Mouse (Mus musculus) heart, postnatal 4 days (tissue): Measurements from ENCODE around the gene Gucy2g. TPM values are rescaled to one million over a fixed set of nuclear protein-coding genes. Genes with fewer than 3 reads are reported as not detected.

Experiments
- DNase-seq: peaks from one replicate; pipeline ENCODE4 v3.0.0; 2021
- total RNA-seq, 2 experiments: library from RNA; stranded (reverse); gene quantifications; 2 replicates each; pipeline ENCODE4 v1.2.3; 2021

The Gucy2g gene
- total RNA-seq: not detected

DNA sequence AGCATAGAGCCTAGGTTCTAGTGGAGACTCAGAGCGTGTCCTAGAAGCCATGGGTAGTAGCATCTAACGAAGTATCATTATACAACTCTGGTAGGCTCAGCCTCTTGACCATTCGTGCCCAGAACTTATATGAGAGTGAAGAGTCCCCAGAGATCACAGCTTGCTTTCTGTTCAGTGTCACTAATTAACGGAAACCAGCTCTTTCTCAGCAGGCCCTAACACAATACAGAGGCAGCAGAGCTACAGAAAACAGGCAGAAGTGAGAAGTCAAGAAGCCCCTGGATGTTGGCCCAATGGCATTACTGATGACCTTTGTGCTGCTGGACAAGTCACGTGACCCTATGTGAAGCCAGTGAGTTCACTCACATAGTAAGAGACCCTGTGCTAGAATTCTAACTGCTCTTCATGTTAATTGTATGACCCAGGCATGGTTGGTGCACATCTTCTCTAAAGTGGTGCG lies at the start of gene Gucy2g:
Gucy2g (minus strand) TSS at position 51 of the 460 bp plus-strand sequence.
- DNase-seq: no peak

DNA sequence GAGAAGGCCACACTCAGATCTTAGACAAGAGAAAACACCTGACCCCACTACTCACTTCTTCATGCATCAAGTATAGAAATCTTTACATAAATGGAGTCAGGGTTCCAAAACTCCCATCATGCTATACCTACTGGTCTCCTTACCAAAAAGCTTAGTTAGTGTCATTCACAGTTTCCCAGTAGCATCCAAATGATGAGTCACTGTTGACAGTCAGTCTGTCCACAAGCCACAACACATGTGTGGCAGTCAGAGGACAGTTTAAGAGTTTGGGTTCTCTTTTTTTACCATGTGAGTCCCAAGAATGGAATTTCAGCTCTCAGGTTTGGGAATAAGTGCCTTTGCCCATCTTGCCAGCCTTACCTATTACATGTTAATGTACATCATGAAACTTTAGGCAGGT lies 47.9 kb upstream of the Gucy2g start:
- no peak for DNase-seq

DNA sequence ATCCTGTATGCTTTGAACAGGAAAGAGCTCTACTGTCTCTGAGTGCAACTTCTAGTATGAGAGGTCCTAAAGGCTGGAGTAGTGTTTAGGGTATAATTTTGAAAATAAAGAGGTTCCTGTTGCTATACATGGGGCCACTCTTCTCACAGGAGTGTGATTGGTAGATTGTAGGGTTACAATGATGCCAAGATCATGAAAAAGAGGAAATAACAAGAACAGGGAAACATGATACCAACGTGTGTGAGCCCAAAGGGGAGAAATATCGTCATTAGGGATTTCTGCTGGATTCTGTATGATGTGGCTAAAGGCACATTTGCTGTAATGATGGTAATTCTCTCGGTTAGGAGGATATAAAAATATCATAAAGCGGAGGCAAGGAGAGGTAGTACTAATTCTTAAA lies 45.0 kb upstream of the Gucy2g start:
- no peak for DNase-seq

DNA sequence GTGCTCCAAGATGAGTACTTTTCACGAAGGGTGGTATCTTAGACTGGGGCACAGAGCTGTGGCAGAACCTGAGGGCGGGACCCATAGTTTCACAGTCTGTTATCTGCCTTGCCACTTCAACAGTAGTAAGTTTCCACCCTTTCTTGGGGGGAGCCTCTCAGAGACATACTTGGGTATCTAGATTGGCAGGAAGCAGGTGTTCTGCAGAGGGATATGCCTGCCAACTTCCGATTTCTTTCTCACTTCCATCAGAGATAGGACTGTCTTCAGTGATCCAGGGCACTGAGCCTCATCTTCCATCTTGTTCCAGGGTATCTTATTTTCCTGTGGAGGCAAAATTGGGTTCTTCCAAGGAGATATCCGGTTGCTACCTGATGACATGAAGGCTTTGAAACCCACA lies 43.1 kb upstream of the Gucy2g start:
- no peak for DNase-seq

DNA sequence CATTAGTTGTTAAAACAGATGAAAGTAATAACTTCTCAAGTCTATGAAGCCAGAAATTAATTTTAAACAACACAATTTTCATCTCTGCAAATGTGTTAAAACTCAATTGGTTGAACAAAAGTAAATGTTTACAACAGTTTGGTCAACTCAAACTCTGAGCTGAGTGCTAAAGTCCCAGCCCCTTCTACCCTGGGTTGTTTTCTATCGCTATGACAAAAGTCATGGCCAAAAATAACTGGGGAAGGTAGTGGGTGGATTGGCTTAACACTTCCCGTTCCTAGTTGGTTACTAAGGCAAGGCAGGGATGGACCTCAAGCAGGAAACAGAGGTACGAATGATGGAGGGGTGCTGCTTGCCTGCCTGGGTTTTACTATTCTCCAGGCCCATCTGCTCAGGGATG lies 35.7 kb upstream of the Gucy2g start:
- no peak for DNase-seq

DNA sequence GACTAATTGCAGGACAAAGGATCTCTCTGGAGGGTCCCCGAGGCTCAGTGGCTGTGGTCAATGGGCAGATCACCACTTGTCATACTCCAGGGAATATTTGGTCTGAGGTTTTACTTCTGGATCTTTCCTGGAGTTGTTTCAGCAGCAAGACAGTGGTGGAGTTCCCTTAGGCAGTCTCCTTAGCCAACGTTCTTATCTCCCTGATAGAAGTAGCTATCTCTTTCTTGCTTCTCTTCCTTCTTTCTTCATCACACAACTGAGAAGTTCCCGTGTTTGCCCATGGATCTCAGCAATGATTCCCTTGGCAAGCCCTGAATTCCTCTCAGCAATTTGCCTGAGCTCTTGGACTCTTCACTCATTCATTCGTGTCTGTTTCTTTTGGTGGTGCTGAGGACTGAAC lies 35.1 kb upstream of the Gucy2g start:
- DNase-seq: no peak

DNA sequence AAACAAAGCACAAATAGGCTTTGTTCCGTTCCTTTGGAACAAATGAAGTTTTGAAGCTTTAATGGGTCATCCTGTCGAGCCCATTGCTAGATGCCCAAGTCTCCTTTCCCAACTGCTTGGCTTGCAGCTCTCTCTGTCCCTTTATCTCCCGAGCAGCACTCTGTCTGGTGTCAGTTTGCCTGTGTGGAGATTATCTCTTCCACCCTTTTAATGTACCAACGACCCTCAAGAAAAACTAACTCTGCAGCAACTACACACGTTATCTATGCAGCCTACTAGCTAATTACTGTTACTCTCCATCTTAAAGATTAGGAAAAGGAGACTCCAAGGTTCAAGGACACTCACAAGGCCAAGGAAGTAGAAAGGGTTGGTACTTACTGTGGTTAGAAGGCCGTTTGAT lies 32.3 kb upstream of the Gucy2g start:
- no peak for DNase-seq

DNA sequence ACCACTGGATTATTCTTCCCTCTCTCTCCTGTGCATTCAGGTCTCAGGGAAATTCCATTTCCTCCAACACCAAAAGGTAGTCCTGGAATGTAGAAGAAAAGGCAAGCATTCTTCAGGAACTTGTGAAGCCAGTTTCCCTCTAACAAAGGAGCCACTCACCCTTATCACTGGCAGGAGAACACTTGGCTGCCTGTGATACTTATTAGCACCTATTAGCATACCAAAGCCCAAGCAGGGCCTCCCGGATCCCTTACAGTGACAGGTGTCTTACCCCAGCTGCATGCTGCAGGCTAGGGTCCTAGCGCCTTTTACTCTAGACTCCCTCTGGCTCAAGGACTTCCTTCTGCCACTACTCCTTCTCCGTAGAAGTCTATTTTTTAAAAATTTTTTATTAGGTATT lies 30.4 kb upstream of the Gucy2g start:
- DNase-seq: no peak

DNA sequence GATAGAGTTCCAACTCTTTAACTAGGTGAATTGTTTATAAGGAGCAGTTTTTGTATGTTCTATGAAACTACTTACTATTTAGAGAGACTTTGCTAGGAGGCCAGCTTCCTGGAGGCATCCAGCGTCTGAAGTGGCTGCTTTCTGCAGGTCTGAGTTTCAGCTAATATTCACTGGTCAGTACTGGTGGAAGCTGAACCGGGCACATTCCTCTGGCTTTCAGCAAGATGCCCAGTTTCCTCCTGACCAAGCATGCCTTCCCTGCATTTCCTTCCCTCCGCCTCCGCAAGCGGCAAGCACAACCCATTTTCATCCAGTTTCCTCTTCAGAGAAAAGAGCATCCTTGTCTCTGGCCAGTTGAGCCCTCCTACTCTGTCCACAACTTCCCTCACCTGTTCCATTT lies 28.0 kb upstream of the Gucy2g start:
- DNase-seq: no peak

DNA sequence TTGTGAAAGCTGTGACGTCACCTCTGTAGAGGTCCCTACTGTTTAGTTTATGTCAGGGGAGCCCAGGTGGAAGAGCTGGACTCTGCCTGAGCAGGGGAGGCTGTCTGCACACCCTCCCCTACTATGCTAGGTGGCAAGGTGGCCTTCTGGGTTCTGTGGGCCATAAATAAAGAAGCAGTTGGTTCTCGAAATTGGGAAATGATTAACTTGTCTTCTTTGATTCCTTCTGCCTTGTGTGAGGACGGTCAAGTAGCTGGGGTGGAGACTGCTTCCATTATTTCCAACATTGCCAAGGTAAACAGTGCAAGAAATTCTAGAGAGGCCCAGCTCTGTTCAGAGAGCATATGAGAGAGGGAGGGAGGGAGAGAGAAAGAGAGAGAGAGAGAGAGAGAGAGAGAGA lies 27.1 kb upstream of the Gucy2g start:
- DNase-seq: no peak

DNA sequence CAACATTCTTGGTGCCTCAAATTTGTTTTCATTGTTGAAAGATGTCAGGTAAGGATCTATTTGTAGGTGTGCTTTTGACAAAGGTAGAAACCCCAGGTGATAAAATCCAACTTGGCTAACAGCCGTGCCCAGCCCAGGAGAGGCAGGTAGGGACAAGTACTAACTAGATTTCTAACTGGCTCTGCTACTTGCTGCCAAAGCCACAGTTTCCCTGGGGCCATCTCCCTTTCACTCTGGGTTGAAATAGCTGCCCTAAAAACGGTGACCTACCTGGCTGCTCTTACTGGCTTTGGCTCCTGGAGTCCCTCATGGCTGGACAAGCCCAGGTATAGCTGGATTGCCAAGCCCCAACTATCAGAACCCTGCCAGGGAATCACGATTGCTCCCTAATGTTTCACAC lies 25.8 kb upstream of the Gucy2g start:
- DNase-seq: no peak

DNA sequence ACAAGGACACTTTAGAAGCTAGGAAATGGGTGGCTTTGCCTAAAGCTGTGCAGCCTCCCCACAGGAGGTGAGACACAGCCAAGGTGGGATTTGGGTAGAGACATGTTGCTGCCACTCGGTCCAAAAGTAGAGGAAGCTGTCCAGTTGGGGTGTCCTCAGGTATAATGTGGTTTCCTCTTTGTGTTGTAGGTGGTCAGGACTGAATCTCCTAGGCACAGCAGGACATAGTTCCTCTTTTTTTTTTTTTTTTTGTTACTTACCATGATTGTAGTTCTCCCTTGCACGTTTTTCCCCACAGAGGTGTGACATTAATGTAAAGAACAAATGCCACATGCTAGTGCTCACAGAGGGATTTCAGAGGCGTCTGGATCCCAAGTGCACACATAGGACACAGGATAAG lies 24.2 kb upstream of the Gucy2g start:
- no peak for DNase-seq

DNA sequence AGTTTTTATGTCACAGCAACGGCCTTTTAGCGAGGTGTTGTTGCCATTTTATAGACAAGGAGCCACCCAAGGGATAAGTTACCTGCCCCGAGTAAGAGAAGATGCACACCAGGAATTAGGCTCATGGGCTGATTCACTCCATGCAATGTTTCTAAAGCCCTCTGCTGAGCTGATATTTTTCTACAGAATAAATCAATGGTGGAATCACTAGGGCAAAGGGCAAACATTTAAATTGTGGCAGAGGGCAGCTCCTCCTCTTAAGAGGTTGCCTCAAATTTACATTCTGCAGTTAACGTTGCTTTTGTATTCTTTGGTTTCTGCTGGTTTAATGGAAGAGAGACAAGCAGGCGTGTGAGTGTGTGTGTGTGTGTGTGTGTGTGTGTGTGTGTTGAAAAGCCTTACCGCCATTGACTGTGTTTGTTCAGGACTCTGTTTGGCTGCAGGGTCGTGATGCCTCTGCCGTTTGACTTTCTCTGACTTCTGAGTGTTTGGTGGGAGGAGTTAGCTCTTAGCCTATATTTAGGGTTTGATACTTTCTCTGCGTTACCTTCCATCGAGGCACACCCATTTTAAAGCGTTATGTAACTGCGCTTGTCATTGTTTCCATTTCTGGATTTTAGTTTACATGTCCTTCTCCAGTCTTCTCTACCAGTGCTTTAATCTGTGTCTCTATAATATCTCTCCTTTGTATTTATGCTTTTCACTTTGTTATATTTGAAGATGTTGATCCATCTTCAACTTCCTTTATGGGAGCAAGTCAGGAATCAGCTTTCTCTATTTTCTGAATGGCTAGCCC lies 19.6 kb upstream of the Gucy2g start:
- no peak for DNase-seq

DNA sequence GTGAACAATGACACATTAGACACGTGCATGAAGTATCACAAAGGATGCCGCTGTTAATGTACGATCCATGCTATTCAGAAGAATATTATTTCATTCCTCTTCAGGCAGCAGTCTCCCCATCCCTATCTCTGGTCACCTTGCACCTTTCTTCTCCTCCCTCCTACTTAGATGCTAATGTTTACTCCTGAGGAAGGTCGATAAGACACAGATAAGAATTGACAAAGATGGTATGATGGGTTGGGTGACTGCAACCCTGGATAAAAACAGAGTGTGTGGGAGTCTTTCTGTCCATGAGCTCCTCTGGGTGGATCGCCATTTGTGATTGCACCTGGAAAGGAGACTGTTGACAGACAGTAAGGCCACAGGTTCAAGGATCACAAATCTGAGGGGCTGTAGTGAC lies 17.5 kb upstream of the Gucy2g start:
- DNase-seq: no peak

DNA sequence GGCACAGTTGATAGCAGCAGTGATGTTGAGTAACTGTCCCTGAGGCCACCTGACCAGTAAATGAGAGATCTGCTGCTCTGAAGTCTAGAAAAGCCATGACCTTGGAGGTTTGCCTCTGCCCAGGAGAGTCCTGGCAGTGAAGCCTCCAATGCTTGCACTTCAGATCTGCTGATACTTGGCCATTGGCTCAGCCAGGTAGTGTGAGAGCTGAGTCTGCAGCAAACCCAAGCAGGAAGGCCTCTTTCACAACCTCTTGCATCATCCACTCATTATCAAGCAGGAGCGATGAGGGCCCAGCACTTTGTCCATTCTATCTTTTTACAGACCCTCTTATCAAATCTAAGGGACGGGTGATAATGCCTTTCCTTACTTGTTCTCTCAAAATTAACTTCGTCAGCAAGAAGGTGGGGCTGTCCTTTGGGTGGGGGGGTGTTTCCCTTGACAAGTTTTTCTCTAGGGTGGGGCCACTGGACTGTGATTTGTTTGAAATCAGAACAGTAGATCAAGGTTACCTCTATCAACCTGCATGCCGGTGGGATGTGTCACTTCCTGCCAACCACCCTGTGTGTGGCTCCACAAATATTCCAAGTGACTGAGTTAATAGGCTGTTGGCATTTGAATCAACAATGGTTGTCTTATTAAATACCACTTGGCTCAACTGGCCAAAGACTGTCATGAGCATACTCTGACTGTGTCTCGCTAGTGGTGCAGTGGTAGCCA lies 16.8 kb upstream of the Gucy2g start:
- DNase-seq: no peak

DNA sequence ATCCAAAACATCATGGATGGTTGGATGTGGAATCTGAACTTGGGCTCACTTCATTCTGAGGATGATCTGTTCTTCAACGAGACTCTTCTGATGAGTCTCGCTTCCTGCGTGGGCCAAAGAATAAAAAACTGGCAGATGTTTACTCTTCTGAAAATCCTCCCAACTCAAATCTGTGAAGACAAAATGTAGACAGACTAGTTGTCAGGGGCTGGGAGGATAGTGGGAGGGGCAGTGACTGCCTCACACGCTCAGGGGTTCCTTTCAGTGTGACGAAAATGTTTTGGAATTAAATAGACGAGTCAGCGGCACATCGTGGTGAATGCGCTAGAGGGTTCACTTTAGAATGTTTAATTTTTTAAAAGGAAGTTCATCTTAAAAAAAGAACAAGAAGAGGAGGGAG lies 15.1 kb upstream of the Gucy2g start:
- no peak for DNase-seq

DNA sequence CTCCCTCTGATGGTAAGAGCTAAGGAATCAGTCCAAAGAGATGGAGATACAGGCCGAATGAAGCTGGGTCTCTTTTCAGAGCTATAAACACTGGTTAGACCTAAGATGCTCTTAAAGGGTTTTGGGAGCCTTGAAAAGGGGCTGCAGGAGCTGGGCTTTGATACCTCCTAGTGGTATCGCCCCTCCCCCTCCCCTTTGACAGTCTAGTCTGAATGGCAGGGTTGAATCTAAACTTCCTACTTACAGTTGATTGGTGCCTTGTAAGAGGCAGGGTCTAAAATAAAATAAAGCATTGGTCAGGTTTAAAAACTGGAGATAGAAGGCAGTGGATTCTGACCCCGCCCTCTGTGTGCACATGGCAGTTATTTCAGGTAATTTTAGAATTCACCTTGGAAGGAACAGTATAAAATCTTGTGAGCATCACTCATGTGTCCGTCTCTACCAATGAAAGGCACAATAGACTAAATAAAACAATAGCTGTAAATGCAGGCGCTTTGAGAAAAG lies 13.5 kb upstream of the Gucy2g start:
- DNase-seq: peak; percentile 26

DNA sequence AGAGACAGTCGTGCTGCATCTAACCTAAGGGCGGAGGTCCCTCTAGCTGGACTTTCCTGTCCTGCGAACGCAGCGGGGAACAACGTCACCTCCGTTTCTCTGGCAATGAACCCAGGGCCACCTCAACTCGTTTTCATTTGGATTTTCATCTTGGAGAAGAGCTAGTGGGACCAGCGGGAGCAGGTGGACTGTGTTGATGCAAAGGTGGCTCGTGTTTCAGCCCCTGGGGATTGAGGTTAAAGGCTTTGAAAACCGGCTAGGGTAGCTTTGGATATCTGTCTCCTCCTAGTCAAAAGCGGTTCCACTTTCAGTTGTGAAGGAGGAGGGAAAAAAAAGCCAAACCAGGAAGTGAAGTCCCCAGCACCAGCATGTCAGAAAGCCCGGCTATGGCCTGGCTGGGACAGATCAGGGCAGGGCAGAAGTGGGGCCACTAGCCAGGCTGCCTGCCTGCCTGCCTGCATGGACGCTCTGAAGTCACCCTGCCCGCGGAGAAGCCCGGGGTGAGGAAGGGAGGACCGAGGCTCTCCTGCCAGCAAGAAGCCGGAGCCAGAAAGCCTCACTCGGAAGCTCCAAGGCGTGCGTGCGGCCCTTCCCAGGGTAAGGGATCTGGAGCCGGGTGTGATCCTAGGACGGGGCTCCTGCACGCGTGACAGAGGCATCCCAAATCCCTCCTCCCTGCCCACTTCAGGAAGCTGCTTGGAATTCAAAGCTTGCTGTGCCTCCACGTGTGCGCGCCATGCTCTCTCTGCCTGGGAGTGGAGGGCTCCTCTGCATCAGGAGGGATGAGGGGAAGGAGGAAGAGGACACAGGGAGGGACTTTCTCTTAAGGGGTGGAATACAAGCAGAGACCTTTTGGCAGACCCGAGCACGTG lies 12.8 kb upstream of the Gucy2g start:
- DNase-seq: peak; percentile 64

DNA sequence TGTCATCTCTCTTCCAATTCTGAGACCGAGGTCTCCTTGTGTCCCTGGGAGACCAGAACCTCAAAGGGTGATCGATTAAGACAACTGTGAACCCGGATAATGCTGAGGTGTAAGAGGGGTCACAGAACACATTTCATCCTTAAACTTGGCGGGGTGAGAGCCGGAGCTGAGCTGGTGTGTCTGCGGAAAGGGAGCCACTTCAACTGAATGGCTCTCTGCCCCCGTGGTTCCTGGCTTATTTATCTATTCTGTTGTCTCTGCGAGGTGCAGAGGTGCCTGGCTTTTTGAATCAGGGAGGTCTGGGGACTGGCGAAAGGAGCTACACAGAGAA lies 12.2 kb upstream of the Gucy2g start:
- DNase-seq: no peak

DNA sequence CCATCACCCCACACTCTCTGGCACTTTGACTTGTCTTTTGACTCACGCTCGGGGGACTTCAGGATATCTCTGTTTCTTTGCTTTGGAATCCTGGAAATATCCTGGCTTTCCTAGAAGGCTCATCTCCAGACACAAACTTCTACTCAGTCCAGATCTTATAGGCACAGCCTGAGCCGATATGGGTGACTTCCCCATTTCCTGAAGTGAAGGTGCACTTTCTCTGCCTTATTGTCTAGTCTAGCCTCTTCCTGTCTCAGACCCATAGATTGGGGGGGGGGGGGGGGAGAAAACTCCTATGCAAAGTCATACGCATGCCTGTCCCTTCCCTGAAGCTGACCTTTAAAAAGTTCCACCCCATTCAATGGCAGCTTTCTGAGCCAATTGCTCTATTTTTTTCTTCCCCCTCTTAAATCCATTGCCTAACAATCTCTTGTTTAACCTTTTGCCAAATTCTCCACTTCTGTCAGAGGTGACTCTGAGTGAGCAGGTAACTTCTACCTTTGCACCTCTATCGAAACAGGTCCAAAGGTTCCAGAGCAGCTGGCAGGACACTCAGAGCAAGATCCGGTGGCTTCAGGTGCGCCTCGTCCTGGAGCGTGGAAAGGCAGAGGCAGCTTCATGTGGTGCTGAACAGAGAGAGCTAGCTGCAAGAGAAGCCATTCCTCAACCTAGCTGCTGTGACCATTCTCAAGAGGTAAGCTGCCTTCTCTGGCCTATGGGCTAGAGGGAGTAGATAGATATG lies 10.5 kb upstream of the Gucy2g start, which contains the start of gene Acsl5:
Acsl5 (plus strand) TSS at position 556 of the 742 bp plus-strand sequence.
- DNase-seq: no peak

DNA sequence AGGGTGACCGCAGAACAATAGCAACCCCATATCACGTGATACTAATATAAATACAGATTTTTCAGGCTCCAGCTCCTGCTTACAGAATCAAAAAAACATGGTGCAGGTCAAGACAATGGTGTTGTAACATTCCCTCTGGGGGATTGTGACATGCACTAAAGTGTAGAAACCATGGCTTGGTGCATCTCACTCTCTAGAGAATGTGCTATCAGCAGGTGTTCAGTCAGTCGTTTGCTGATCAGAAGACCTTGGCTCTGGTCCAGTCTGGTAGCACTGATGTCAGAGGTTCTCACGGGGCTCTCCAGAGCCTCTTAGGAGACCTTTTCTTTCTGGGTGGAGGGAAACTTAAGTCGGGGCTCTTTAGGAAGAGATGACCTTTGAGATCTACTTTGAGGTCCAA lies 9.4 kb upstream of the Gucy2g start:
- no peak for DNase-seq

DNA sequence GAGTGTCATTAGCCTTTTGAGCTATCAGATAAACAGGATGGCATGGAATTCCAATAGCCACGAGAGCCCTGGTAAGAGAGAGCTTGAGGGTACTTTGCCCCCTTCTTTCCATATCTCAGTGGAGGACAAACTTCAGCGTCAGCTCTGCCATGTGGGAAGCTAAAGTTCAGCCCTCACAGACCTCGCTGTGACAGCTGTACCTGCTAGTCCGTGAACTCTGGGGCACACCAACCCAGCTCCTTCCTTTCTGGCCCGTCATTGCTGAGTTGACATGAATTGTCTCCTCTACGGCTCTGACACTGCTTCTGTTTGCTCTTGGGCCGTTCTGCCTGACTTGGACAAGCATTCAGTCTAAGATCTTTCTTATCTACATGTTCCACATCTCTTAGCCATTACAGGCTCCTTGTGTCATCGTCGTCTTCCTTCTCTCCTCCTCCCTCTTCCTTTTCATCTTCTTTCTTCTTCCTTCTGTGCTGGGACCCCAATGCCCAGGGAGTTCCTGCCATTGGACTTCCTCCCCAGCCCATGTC lies 7.0 kb upstream of the Gucy2g start:
- no peak for DNase-seq
